Mouse (Mus musculus) midbrain, embryonic 15.5 days (tissue): Measurements from ENCODE around the gene Dpy30. TPM values are rescaled to one million over a fixed set of nuclear protein-coding genes. Genes with fewer than 3 reads are reported as not detected.
"Not testable (repeated sequence)": the region's sequence is repeated elsewhere in the genome, so short reads cannot be mapped to it uniquely, and the experiment has no call there.

Experiments used
- ATAC-seq: fragments of 200-750 bp; cut with Nextera tagmentation; replicated peaks from 2 replicates; pipeline ENCODE4 v1.8.0; 2017; ENCODE audit warnings: moderate TSS enrichment
- H3K27ac ChIP-seq: fragments of 300-500 bp; sonication (generic); 2 replicates; pipeline ENCODE4 v1.5.1; 2015; ENCODE audit warnings: mild to moderate bottlenecking, inconsistent platforms
- H3K27me3 ChIP-seq: fragments of 300-500 bp; sonication (generic); replicated peaks from 2 replicates; pipeline ENCODE4 v1.6.1; 2015; ENCODE audit warnings: inconsistent platforms
- H3K36me3 ChIP-seq: fragments of 300-500 bp; sonication (generic); replicated peaks from 2 replicates; pipeline ENCODE4 v1.6.1; 2015; ENCODE audit warnings: inconsistent platforms
- H3K4me1 ChIP-seq: fragments of 300-500 bp; sonication (generic); 2 replicates; pipeline ENCODE4 v1.6.1; 2015; ENCODE audit warnings: inconsistent platforms
- H3K4me2 ChIP-seq: fragments of 300-500 bp; sonication (generic); 2 replicates; pipeline ENCODE4 v1.6.1; 2015; ENCODE audit warnings: inconsistent platforms, mild to moderate bottlenecking, moderate library complexity
- H3K4me3 ChIP-seq: fragments of 300-500 bp; sonication (generic); 2 replicates; pipeline ENCODE4 v1.5.1; 2015; ENCODE audit warnings: mild to moderate bottlenecking, inconsistent platforms
- H3K9ac ChIP-seq: fragments of 300-500 bp; sonication (generic); 2 replicates; pipeline ENCODE4 v1.6.1; 2015; ENCODE audit warnings: mild to moderate bottlenecking, inconsistent platforms
- H3K9me3 ChIP-seq: fragments of 300-500 bp; sonication (generic); 2 replicates; pipeline ENCODE4 v1.6.1; 2016; ENCODE audit warnings: inconsistent platforms
- WGBS: fragments of 180-500 bp; shearing (Covaris S2); methylation state at CpG from one replicate; pipeline ENCODE4 v1.1.7; 2015; ENCODE audit warnings: mixed read lengths; 5-methylcytosine and 5-hydroxymethylcytosine counted together
- polyA plus RNA-seq: library from polyadenylated mRNA; unstranded; fragments of >200 nt; fragmentation: Nextera tagmentation; extraction: Ambion mirVana; gene quantifications from 2 replicates; pipeline ENCODE4 v1.2.1, GENCODE M21; 2015

The Dpy30 gene
- polyA plus RNA-seq, 1 experiment from 2014 or later = 191 TPM

DNA sequence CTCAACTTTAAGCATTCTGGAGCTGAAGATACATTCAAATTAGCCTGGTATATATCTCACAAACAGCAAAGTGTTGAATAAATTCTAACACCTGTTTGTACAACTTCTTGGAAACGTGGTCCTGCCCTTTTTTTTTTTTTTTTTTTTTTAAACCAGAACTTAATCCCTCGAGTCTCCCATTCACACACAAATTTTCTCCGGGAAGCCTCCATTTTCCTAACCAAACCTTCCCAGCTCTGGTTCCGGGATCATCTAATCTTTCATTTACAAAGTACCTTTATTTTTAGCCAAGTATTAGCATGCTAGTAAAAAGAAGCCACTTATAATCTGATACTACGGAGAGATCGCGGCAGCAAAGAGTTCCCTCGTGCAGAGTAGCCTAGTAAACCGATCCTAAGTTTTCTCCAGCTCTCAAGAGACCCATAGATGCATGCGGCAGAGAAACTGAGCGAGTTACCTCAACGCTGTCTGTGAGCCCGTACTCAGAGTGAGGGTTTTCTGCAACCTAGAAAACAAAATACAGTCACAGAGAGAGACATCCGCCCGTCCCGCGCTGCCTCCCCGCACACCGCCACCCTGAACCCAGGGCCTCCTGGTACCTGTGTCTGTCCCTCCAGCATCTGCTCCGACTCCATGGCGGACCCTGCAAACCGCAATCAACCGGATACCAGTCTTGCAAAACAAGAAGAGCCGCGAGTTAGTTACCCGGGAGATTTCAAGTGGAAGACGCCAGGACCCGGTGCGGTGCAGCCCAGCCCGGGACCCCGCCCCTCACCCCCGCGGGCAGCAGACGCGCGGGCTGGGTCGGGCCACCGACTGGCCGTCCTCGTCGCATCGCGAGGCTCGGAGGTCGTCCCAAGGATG lies 8.1 kb downstream of the Dpy30 start:
- no peak; the same call in 1 of the 2 replicates for ATAC-seq
- Histone ChIP-seq H3K27me3 (no peaks in the 10 kb centered on the region), H3K27ac (peak overlapping the region; percentile 90), H3K4me3 (peak overlapping the region; percentile 73), H3K9ac (peak overlapping the region; percentile 77), H3K4me1 (peaks cover 18% of the 10 kb centered on the region), H3K36me3 (0 out of 2 replicates have a peak, but pooled peaks cover 4% of the 10 kb centered on the region), H3K4me2 (peak overlapping the region; percentile 76), H3K9me3 (no peaks in the 10 kb centered on the region)
- WGBS = under 1% methylated on average over 45 of the region's 45 CpGs

DNA sequence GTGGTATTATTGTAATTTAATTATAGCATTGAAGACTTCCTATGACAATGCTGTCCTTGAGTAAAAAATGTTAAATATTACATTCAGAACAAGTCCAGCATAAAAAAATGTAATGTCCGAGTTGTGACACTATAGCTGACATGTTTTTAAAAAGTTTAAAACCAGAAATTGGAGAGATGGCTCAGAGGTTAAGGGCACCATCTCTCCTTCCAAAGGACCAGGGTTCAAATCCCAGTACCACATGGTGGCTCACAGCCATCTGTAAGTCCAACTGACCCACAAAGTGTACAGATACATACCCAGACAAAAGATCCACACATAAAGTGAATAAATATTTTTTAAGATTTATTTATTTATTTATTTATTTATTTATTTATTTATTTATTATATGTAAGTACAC lies 17.7 kb downstream of the Dpy30 start:
- peaks cover 2% of the 10 kb centered on the region; the same call in 1 of the 2 replicates for H3K36me3 ChIP-seq
- ATAC-seq = no peak
- no peak overlapping the region for H3K27ac ChIP-seq
- no peaks in the 10 kb centered on the region for H3K27me3 ChIP-seq
- 94% methylated on average over 1 of the region's 1 CpGs for WGBS
- H3K4me1 ChIP-seq = no peaks in the 10 kb centered on the region
- H3K9me3 ChIP-seq = no peaks in the 10 kb centered on the region
- H3K4me2 ChIP-seq = no peak overlapping the region
- no peak overlapping the region for H3K9ac ChIP-seq
- H3K4me3 ChIP-seq = no peak overlapping the region

DNA sequence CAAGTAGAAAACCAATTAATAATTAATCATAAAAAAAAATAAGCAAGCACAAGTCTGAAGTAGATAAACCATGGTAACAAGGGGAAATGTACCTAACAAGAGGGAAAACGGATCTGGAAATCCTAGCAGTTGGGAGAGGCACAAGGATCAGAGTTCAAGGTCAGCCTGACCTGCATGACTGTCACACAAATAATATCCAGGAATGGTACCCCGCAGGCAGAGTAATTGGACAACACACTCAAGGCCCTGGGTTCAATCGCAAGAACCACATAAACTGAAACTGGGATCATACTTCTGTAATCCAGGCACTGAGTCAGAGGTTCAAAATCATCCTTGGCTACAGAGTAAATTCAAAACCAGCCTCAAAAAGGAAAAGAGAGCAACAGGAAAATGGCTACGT lies 18.1 kb downstream of the Dpy30 start:
- Histone ChIP-seq H3K9ac (no peak overlapping the region), H3K4me1 (no peaks in the 10 kb centered on the region), H3K27ac (no peak overlapping the region), H3K9me3 (no peaks in the 10 kb centered on the region), H3K36me3 (peaks cover 2% of the 10 kb centered on the region; the same call in 1 of the 2 replicates), H3K27me3 (no peaks in the 10 kb centered on the region), H3K4me3 (no peak overlapping the region), H3K4me2 (no peak overlapping the region)
- 95% methylated on average over 4 of the region's 4 CpGs for WGBS
- ATAC-seq = no peak

DNA sequence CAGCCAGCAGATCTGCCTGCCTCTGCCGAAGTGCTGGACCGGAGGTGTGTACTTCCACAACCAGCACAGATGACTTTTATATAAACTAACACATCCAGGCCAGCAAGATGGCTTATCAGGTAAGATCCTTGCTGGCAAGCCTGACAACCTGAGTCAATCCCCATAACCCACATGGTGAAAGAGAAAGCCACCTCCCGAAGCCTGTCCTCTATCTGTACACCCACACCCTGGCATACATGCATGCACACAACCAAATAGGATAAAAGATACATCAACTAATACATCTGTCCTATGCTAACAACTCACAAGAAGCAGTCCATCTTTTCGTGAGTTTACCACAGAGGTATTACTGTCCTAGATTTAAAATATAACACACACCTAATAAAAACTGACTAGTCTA lies 19.7 kb downstream of the Dpy30 start:
- no peak for ATAC-seq
- Histone ChIP-seq H3K36me3 (peaks cover 2% of the 10 kb centered on the region; the same call in 1 of the 2 replicates), H3K9me3 (no peaks in the 10 kb centered on the region), H3K4me3 (no peak overlapping the region), H3K9ac (no peak overlapping the region), H3K4me1 (no peaks in the 10 kb centered on the region), H3K4me2 (no peak overlapping the region), H3K27ac (no peak overlapping the region), H3K27me3 (no peaks in the 10 kb centered on the region)
- WGBS = 96% methylated on average over 4 of the region's 4 CpGs

DNA sequence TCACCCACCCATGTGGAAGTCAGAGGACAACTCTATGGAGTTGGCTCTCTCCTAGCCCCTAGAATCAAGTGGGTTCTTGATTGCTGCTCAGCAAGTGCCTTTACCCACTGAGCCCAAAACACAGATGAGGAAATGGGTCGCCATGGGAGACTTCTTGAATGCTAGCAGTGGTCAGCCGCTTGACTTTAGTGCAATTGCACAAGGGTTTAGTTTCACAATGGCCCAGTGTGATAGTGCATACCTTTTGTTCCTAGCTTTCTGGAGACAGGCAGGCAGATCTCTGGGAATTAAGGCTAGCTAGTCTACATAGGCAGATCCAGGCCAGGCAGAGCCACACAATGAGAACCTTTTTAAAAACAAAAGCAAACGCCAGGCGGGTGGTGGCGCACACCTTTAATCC lies 23.7 kb downstream of the Dpy30 start:
- no peak overlapping the region for H3K9ac ChIP-seq
- H3K9me3 ChIP-seq = no peaks in the 10 kb centered on the region
- no peaks in the 10 kb centered on the region for H3K27me3 ChIP-seq
- ATAC-seq = no peak
- H3K36me3 ChIP-seq = no peaks in the 10 kb centered on the region
- no peak overlapping the region for H3K4me3 ChIP-seq
- 82% methylated on average over 5 of the region's 5 CpGs for WGBS
- H3K4me1 ChIP-seq = no peaks in the 10 kb centered on the region; the same call in 1 of the 2 replicates
- H3K4me2 ChIP-seq = no peak overlapping the region
- no peak overlapping the region for H3K27ac ChIP-seq

DNA sequence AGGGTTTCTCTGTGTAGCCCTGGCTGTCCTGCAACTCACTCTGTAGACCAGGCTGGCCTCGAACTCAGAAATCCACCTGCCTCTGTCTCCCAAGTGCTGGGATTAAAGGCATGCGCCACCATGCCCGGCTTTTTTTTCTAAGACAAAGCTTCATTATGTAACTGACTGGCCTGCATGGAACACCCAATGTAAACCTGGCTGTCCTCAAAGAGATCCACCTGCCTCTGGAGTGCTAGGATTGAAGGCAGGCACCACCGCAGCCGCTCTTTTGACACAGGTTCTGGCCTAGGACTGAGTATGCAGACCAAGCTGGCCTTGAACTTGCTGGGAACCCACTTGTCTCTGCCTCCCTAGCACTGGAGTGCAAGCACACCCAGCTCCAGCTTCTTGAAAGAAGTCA lies 26.8 kb downstream of the Dpy30 start:
- H3K36me3 ChIP-seq, H3K9me3 ChIP-seq, ATAC-seq, H3K4me3 ChIP-seq, H3K27ac ChIP-seq, H3K27me3 ChIP-seq, H3K4me2 ChIP-seq, H3K9ac ChIP-seq: not testable (repeated sequence)
- 92% methylated on average over 5 of the region's 5 CpGs for WGBS
- H3K4me1 ChIP-seq = peaks cover 14% of the 10 kb centered on the region

DNA sequence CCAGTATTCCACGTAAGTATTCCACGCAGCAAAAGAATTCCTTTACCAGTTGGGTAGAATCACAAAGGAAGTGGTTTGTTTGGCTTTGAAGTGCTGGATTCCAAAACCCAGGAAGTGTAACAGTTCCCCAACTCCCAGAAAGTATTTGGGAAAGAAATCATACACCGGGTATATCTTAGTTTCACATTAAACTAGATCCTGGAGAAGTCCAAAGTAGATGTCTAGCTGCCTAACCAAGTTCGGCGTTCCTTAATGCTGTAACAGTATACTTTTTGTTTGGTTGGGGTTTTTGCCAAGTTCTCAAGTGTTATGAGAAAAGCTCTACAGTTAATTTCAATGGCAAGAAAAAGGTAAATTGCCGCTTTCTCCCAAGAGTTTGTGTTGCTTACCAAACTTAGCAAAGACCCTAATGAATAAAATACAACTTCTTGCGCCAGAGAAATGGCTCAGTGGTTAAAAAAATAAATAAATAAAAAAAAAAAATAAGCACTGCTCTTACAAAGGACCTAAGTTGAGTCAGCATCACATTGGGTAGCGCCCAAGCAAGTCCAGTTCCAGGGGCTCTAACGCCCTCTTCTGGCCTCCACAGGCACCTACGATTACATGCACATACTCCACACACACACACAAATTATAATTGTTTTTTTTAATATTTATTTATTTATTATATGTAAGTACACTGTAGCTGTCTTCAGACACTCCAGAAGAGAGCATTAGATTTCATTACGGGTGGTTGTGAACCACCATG lies 27.5 kb downstream of the Dpy30 start:
- Histone ChIP-seq H3K4me2 (peak overlapping the region; percentile 82), H3K27me3 (no peaks in the 10 kb centered on the region), H3K4me1 (peaks cover 19% of the 10 kb centered on the region), H3K9ac (peak overlapping the region; percentile 84), H3K27ac (peak overlapping the region; percentile 98), H3K36me3 (no peaks in the 10 kb centered on the region), H3K9me3 (no peaks in the 10 kb centered on the region), H3K4me3 (peak overlapping the region; percentile 89)
- ATAC-seq = no peak
- WGBS = 52% methylated on average over 11 of the region's 11 CpGs

DNA sequence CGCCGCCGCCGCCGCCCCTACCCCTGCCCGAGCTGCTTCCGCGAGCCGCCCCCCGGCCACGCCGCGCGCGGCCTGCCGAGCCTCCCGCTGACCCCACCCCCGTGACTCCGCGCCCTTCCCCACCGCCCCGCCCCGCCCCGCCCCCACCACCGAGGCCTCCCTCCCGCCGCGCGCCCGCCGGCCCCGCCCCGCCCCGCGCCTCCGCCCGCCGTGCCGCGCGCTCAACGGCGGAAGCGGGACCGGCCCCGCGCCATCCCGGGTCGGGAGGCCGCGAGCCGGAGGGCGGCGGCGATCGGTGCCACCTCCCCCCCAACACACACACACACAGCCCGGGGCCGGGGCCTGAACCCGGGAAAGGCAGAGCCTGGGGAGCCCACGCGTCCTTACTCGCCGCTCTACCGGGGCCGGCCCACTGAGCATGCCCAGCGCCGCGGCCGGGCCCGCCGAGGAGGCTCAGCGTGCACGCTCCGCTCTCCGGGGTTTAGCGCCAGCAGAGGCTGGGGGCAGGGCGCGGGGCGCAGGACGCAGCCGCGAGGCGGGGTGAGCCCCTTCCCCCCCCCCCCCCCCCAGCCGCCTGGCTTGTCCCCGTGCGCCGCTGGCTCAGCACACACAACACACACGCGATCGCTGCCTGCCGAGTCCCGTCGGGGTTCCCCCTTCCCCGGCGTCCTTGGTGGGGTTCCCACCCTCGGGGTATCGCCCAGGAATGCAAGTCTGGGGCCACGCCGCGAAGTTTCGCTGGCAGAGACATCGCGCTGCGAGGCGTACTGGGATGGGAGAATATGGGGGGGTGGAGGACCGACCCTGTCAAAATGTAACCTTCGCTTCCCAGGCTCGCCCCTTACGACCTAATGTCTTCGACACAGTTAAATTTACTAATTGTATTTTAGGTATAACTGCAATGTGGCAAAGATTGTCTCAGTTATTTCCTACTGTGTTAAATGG lies 28.4 kb downstream of the Dpy30 start, which contains the start of gene Memo1:
TSS of gene Memo1 (minus strand) at position 496 of the 945 bp plus-strand sequence.
- H3K9ac ChIP-seq = peak within 1 kb of the TSS; percentile 84
- no peaks in the 10 kb centered on the region for H3K27me3 ChIP-seq
- no peaks in the 10 kb centered on the region for H3K36me3 ChIP-seq
- no peaks in the 10 kb centered on the region for H3K9me3 ChIP-seq
- H3K4me1 ChIP-seq = peaks cover 24% of the 10 kb centered on the region
- peak within 1 kb of the TSS; percentile 89 for H3K4me3 ChIP-seq
- H3K27ac ChIP-seq = peak within 1 kb of the TSS; percentile 98
- peak within 1 kb of the TSS; percentile 82 for H3K4me2 ChIP-seq
- under 1% methylated on average over 61 of the region's 110 CpGs for WGBS
- peak; percentile 94 for ATAC-seq

DNA sequence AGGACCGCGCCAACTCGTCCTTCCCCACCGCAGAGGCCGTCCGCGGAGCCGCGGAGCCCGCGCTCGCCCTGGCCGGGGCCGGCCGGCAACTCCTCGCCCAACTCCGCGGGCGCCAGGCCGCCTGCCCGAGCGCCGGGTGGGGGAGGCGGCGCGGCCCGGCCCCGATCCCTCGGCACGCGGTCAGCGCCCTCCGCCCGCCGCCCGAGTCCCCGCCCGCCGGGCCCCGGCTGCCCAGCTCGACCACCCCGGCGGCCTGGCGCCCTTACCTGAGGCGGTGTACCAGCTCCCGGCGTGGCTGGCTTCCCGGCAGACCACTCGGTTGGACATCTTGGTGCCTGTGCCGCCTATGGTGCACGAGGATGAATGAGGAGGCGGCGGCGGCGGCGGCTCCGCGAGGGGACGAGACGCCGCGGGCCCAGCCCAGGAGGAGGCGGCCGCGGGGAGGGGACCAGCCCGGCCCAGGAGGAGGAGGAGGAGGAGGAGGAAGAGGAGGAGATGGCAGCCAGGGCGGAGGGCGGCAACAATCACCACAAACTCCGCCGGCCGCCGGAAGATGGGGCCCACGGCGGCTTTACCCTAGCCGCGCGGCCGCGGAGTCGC lies 29.2 kb downstream of the Dpy30 start:
- Histone ChIP-seq H3K4me1 (peaks cover 24% of the 10 kb centered on the region), H3K27ac (peak overlapping the region; percentile 98), H3K36me3 (no peaks in the 10 kb centered on the region), H3K4me2 (peak overlapping the region; percentile 82), H3K9me3 (no peaks in the 10 kb centered on the region), H3K27me3 (no peaks in the 10 kb centered on the region), H3K9ac (peak overlapping the region; percentile 84), H3K4me3 (peak overlapping the region; percentile 89)
- WGBS = under 1% methylated on average over 75 of the region's 80 CpGs
- peak; percentile 80 for ATAC-seq

DNA sequence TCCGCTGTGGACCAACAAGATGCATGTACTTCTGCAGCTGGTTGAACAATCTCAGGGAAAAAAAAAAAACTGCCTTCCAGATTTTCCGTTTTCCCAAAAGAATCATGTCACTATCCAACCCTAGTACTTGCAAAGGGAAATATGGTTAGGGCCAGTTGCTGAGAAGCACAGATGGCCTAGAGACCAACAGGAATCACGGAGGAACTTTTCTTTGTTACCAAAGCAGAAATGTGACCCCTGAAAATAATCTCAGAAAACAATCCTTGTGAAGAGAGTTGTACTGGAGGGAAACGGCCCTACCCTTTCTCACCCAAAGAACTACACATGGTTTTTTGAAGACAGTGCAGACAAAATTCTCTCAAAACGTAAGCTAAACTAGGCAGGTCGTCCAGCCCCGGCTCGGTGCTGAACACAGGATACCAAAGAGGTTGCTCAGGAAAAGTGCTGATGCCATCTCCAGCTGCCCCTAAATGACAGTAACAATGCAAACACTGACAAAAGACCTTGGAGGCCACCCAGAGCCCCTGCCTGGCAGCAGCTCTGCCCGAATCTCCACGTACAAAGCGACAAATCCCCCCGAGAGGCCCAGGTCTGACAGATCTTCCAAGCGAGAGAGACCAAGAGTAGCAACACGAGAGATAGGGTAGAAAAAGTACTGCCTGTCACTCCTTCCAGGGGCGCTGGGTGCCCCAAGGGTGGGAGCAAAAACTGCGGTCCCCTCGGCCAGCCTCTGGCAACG lies 29.9 kb downstream of the Dpy30 start:
- 1% methylated on average over 18 of the region's 18 CpGs for WGBS
- Histone ChIP-seq H3K4me2 (peak overlapping the region; percentile 82), H3K9ac (peak overlapping the region; percentile 84), H3K4me3 (peak overlapping the region; percentile 89), H3K27ac (peak overlapping the region; percentile 98), H3K9me3 (no peaks in the 10 kb centered on the region), H3K4me1 (peaks cover 24% of the 10 kb centered on the region), H3K27me3 (no peaks in the 10 kb centered on the region), H3K36me3 (no peaks in the 10 kb centered on the region)
- ATAC-seq = peak; percentile 1; the same call in 1 of the 2 replicates
